Mouse (Mus musculus): Measurements from ENCODE around the gene Sapcd2. TPM values are rescaled to one million over a fixed set of nuclear protein-coding genes. Genes with fewer than 3 reads are reported as not detected.

Gene Sapcd2
- total and polyA plus RNA-seq, 2 experiments from 2014 or later, result 20.2 to 38.1 TPM

- H3K9ac ChIP-seq (replicated peaks; ENCODE audit: low read length), result no peak overlapping the region
- no peaks in the 10 kb centered on the region for H3K36me3 ChIP-seq (ENCODE audit: insufficient read depth, low read length)
- DNase-seq (ENCODE audit: low spot score), result no peak
- H3K4me2 ChIP-seq (ENCODE audit: low read depth, low read length), result no peak overlapping the region
- no peaks in the 10 kb centered on the region for H3K27me3 ChIP-seq (ENCODE audit: insufficient read depth, low read length)
- H3K27ac ChIP-seq, result no peak overlapping the region
- 87% methylated on average over 5 of the region's 5 CpGs for WGBS
- H3K4me3 ChIP-seq (ENCODE audit: low read length), result no peak overlapping the region
- ATAC-seq, result no peak
- H3K4me1 ChIP-seq (ENCODE audit: insufficient read depth, low read length), result peaks cover 28% of the 10 kb centered on the region
- no peaks in the 10 kb centered on the region for H3K9me3 ChIP-seq (ENCODE audit: low read length)
- no peak for TF ChIP-seq CTCF (IDR thresholded peaks at IDR 0.05; ENCODE audit: low read depth)
These were observed 55.1 kb downstream of the Sapcd2 start for GRCm38 (mm10) chr2:25427256-25427655.

Other genes with a start within 250 kb of the Sapcd2 start
Only the 30 nearest of the 39 such genes appear.
- gene Nelfb, start 160.8 kb upstream of the Sapcd2 start, total RNA-seq (2014; rRNA removed), result 90.3 and 117 TPM in 2 replicates
- 82.0 and 82.8 TPM in 2 replicates for gene Nelfb, start 160.8 kb upstream of the Sapcd2 start, polyA plus RNA-seq (2015; fragmentation: Nextera tagmentation; extraction: Ambion mirVana)
- gene Stpg3, start 157.7 kb upstream of the Sapcd2 start, total RNA-seq (2014; rRNA removed), result not detected in 2 replicates
- gene Stpg3, start 157.7 kb upstream of the Sapcd2 start, polyA plus RNA-seq (2015; fragmentation: Nextera tagmentation; extraction: Ambion mirVana), result not detected in 2 replicates
- not detected in 2 replicates for gene Fam166a, start 153.6 kb upstream of the Sapcd2 start, total RNA-seq (2014; rRNA removed)
- 0.42 TPM in 1 of 2 replicates, not detected in the other for gene Fam166a, start 153.6 kb upstream of the Sapcd2 start, polyA plus RNA-seq (2015; fragmentation: Nextera tagmentation; extraction: Ambion mirVana)
- gene Tubb4b, start 147.6 kb upstream of the Sapcd2 start, total RNA-seq (2014; rRNA removed), result 827 and 864 TPM in 2 replicates
- 531 and 568 TPM in 2 replicates for gene Tubb4b, start 147.6 kb upstream of the Sapcd2 start, polyA plus RNA-seq (2015; fragmentation: Nextera tagmentation; extraction: Ambion mirVana)
- gene Slc34a3, start 138.0 kb upstream of the Sapcd2 start, total RNA-seq (2014; rRNA removed), result not detected in 2 replicates
- not detected in 2 replicates for gene Slc34a3, start 138.0 kb upstream of the Sapcd2 start, polyA plus RNA-seq (2015; fragmentation: Nextera tagmentation; extraction: Ambion mirVana)
- not detected in 2 replicates for gene Rnf224, start 135.5 kb upstream of the Sapcd2 start, total RNA-seq (2014; rRNA removed)
- not detected in 2 replicates for gene Rnf224, start 135.5 kb upstream of the Sapcd2 start, polyA plus RNA-seq (2015; fragmentation: Nextera tagmentation; extraction: Ambion mirVana)
- gene Rnf208, start 130.1 kb upstream of the Sapcd2 start, total RNA-seq (2014; rRNA removed), result 156 and 170 TPM in 2 replicates
- gene Rnf208, start 130.1 kb upstream of the Sapcd2 start, polyA plus RNA-seq (2015; fragmentation: Nextera tagmentation; extraction: Ambion mirVana), result 197 and 219 TPM in 2 replicates
- 0.47 TPM in 1 of 2 replicates, not detected in the other for gene Cysrt1, start 129.9 kb upstream of the Sapcd2 start, total RNA-seq (2014; rRNA removed)
- gene Cysrt1, start 129.9 kb upstream of the Sapcd2 start, polyA plus RNA-seq (2015; fragmentation: Nextera tagmentation; extraction: Ambion mirVana), result 0.24 and 0.44 TPM in 2 replicates
- 8.7 and 9.7 TPM in 2 replicates for gene AL732309.1, start 125.5 kb upstream of the Sapcd2 start, total RNA-seq (2014; rRNA removed)
- 2.3 and 2.6 TPM in 2 replicates for gene AL732309.1, start 125.5 kb upstream of the Sapcd2 start, polyA plus RNA-seq (2015; fragmentation: Nextera tagmentation; extraction: Ambion mirVana)
- 56.2 and 57.9 TPM in 2 replicates for gene Tmem203, start 116.9 kb upstream of the Sapcd2 start, total RNA-seq (2014; rRNA removed)
- gene Tmem203, start 116.9 kb upstream of the Sapcd2 start, polyA plus RNA-seq (2015; fragmentation: Nextera tagmentation; extraction: Ambion mirVana), result 26.7 and 29.7 TPM in 2 replicates
- gene Tprn, start 109.7 kb upstream of the Sapcd2 start, total RNA-seq (2014; rRNA removed), result 39.1 and 45.6 TPM in 2 replicates
- gene Tprn, start 109.7 kb upstream of the Sapcd2 start, polyA plus RNA-seq (2015; fragmentation: Nextera tagmentation; extraction: Ambion mirVana), result 30.0 and 31.1 TPM in 2 replicates
- gene Ssna1, start 99.9 kb upstream of the Sapcd2 start, total RNA-seq (2014; rRNA removed), result 84.5 and 120 TPM in 2 replicates
- gene Ssna1, start 99.9 kb upstream of the Sapcd2 start, polyA plus RNA-seq (2015; fragmentation: Nextera tagmentation; extraction: Ambion mirVana), result 159 and 165 TPM in 2 replicates
- gene Anapc2, start 99.8 kb upstream of the Sapcd2 start, total RNA-seq (2014; rRNA removed), result 26.1 and 46.7 TPM in 2 replicates
- 101 and 105 TPM in 2 replicates for gene Anapc2, start 99.8 kb upstream of the Sapcd2 start, polyA plus RNA-seq (2015; fragmentation: Nextera tagmentation; extraction: Ambion mirVana)
- not detected in 2 replicates for gene Tmem210, start 84.2 kb upstream of the Sapcd2 start, total RNA-seq (2014; rRNA removed)
- gene Tmem210, start 84.2 kb upstream of the Sapcd2 start, polyA plus RNA-seq (2015; fragmentation: Nextera tagmentation; extraction: Ambion mirVana), result not detected in 2 replicates
- 1.0 TPM in 1 of 2 replicates, not detected in the other for gene Lrrc26, start 82.4 kb upstream of the Sapcd2 start, total RNA-seq (2014; rRNA removed)
- 0.20 and 0.44 TPM in 2 replicates for gene Lrrc26, start 82.4 kb upstream of the Sapcd2 start, polyA plus RNA-seq (2015; fragmentation: Nextera tagmentation; extraction: Ambion mirVana)
- 146 and 156 TPM in 2 replicates for gene Grin1, start 53.1 kb upstream of the Sapcd2 start, total RNA-seq (2014; rRNA removed)
- 69.5 and 75.7 TPM in 2 replicates for gene Grin1, start 53.1 kb upstream of the Sapcd2 start, polyA plus RNA-seq (2015; fragmentation: Nextera tagmentation; extraction: Ambion mirVana)
- 52.6 and 67.9 TPM in 2 replicates for gene Man1b1, start 40.0 kb upstream of the Sapcd2 start, total RNA-seq (2014; rRNA removed)
- 46.7 and 49.7 TPM in 2 replicates for gene Man1b1, start 40.0 kb upstream of the Sapcd2 start, polyA plus RNA-seq (2015; fragmentation: Nextera tagmentation; extraction: Ambion mirVana)
- 19.0 and 30.0 TPM in 2 replicates for gene Dpp7, start 16.0 kb upstream of the Sapcd2 start, total RNA-seq (2014; rRNA removed)
- 24.7 and 27.8 TPM in 2 replicates for gene Dpp7, start 16.0 kb upstream of the Sapcd2 start, polyA plus RNA-seq (2015; fragmentation: Nextera tagmentation; extraction: Ambion mirVana)
- gene Uap1l1, start 6.6 kb upstream of the Sapcd2 start, total RNA-seq (2014; rRNA removed), result 5.8 and 7.5 TPM in 2 replicates
- 15.6 and 18.5 TPM in 2 replicates for gene Uap1l1, start 6.6 kb upstream of the Sapcd2 start, polyA plus RNA-seq (2015; fragmentation: Nextera tagmentation; extraction: Ambion mirVana)
- 8.4 and 12.9 TPM in 2 replicates for gene Entpd2, start 23.6 kb downstream of the Sapcd2 start, total RNA-seq (2014; rRNA removed)
- 10.8 and 12.3 TPM in 2 replicates for gene Entpd2, start 23.6 kb downstream of the Sapcd2 start, polyA plus RNA-seq (2015; fragmentation: Nextera tagmentation; extraction: Ambion mirVana)
- gene Npdc1, start 27.0 kb downstream of the Sapcd2 start, total RNA-seq (2014; rRNA removed), result 249 and 289 TPM in 2 replicates
- 416 and 422 TPM in 2 replicates for gene Npdc1, start 27.0 kb downstream of the Sapcd2 start, polyA plus RNA-seq (2015; fragmentation: Nextera tagmentation; extraction: Ambion mirVana)
- 1.0 TPM in 1 of 2 replicates, not detected in the other for gene Fut7, start 50.9 kb downstream of the Sapcd2 start, total RNA-seq (2014; rRNA removed)
- gene Fut7, start 50.9 kb downstream of the Sapcd2 start, polyA plus RNA-seq (2015; fragmentation: Nextera tagmentation; extraction: Ambion mirVana), result 0.18 and 0.20 TPM in 2 replicates
- gene Abca2, start 56.4 kb downstream of the Sapcd2 start, total RNA-seq (2014; rRNA removed), result 84.6 and 94.9 TPM in 2 replicates
- 10.7 and 12.5 TPM in 2 replicates for gene Abca2, start 56.4 kb downstream of the Sapcd2 start, polyA plus RNA-seq (2015; fragmentation: Nextera tagmentation; extraction: Ambion mirVana)
- gene Clic3, start 84.5 kb downstream of the Sapcd2 start, total RNA-seq (2014; rRNA removed), result 0.97 and 3.9 TPM in 2 replicates
- gene Clic3, start 84.5 kb downstream of the Sapcd2 start, polyA plus RNA-seq (2015; fragmentation: Nextera tagmentation; extraction: Ambion mirVana), result 4.1 and 4.8 TPM in 2 replicates
- 183 and 187 TPM in 2 replicates for gene Paxx, start 88.8 kb downstream of the Sapcd2 start, total RNA-seq (2014; rRNA removed)
- 141 and 145 TPM in 2 replicates for gene Paxx, start 88.8 kb downstream of the Sapcd2 start, polyA plus RNA-seq (2015; fragmentation: Nextera tagmentation; extraction: Ambion mirVana)
- gene Ptgds, start 97.7 kb downstream of the Sapcd2 start, total RNA-seq (2014; rRNA removed), result 1,517 and 2,498 TPM in 2 replicates
- 2,872 and 3,193 TPM in 2 replicates for gene Ptgds, start 97.7 kb downstream of the Sapcd2 start, polyA plus RNA-seq (2015; fragmentation: Nextera tagmentation; extraction: Ambion mirVana)
- gene Lcn12, start 121.6 kb downstream of the Sapcd2 start, total RNA-seq (2014; rRNA removed), result not detected in 2 replicates
- gene Lcn12, start 121.6 kb downstream of the Sapcd2 start, polyA plus RNA-seq (2015; fragmentation: Nextera tagmentation; extraction: Ambion mirVana), result not detected in 2 replicates
- 140 and 175 TPM in 2 replicates for gene Fbxw5, start 128.4 kb downstream of the Sapcd2 start, total RNA-seq (2014; rRNA removed)
- gene Fbxw5, start 128.4 kb downstream of the Sapcd2 start, polyA plus RNA-seq (2015; fragmentation: Nextera tagmentation; extraction: Ambion mirVana), result 93.4 and 102 TPM in 2 replicates
- 0.58 and 0.68 TPM in 2 replicates for gene C8g, start 129.4 kb downstream of the Sapcd2 start, total RNA-seq (2014; rRNA removed)
- 6.5 and 8.0 TPM in 2 replicates for gene C8g, start 129.4 kb downstream of the Sapcd2 start, polyA plus RNA-seq (2015; fragmentation: Nextera tagmentation; extraction: Ambion mirVana)
- gene Traf2, start 174.6 kb downstream of the Sapcd2 start, total RNA-seq (2014; rRNA removed), result 10.0 and 11.4 TPM in 2 replicates
- gene Traf2, start 174.6 kb downstream of the Sapcd2 start, polyA plus RNA-seq (2015; fragmentation: Nextera tagmentation; extraction: Ambion mirVana), result 9.2 and 9.3 TPM in 2 replicates